Mouse (Mus musculus) spleen, adult 2 months (tissue): ENCODE measurements around the gene Syna. TPM values are rescaled to one million over a fixed set of nuclear protein-coding genes. Genes with fewer than 3 reads are reported as not detected.

ENCODE experiments used
- DNase-seq, 2 experiments: peaks; one replicate each; pipeline versions ENCODE4 v3.0.0 to v3.0.0-alpha.2; 2012 to 2021; ENCODE audit warnings: low spot score in 2 of 2, low read depth in 1 of 2
- H3K27ac ChIP-seq: fragments of 200-500 bp; 2 replicates; pipeline ENCODE4 v1.5.1; 2012; ENCODE audit warnings: low read length, inconsistent platforms; ENCODE audit not compliant: insufficient read depth
- H3K27me3 ChIP-seq: fragments of 200-500 bp; 2 replicates; pipeline ENCODE4 v1.6.1; 2012; ENCODE audit warnings: mild to moderate bottlenecking, moderate library complexity, low read length, inconsistent platforms; ENCODE audit not compliant: control insufficient read depth, insufficient read depth
- H3K36me3 ChIP-seq: fragments of 200-500 bp; 2 replicates; pipeline ENCODE4 v1.6.1; 2012; ENCODE audit warnings: mild to moderate bottlenecking, low read length, inconsistent platforms; ENCODE audit not compliant: control insufficient read depth, insufficient read depth
- H3K4me1 ChIP-seq: fragments of 200-500 bp; 2 replicates; pipeline ENCODE4 v1.6.1; 2011; ENCODE audit warnings: inconsistent platforms; ENCODE audit not compliant: control insufficient read depth, insufficient read depth, insufficient read length
- H3K4me3 ChIP-seq: fragments of 200-500 bp; 2 replicates; pipeline ENCODE4 v1.5.1; 2011; ENCODE audit warnings: mild to moderate bottlenecking, inconsistent platforms; ENCODE audit not compliant: insufficient read depth, insufficient read length; ENCODE audit errors: extremely low read depth
- CTCF ChIP-seq: fragments of 200-500 bp; IDR thresholded peaks from 2 replicates; pipeline ENCODE4 v1.5.1; 2011; ENCODE audit warnings: mild to moderate bottlenecking, inconsistent platforms; ENCODE audit not compliant: insufficient read depth, insufficient read length, insufficient replicate concordance; ENCODE audit errors: extremely low read depth
- POLR2A ChIP-seq: fragments of 200-500 bp; IDR thresholded peaks from 2 replicates; pipeline ENCODE4 v1.6.1; 2011; ENCODE audit warnings: low read depth, low read length, inconsistent platforms
- WGBS: fragments of 180-500 bp; shearing (Covaris S2); methylation state at CpG from one replicate; pipeline ENCODE4 v1.1.7; 2018; 5-methylcytosine and 5-hydroxymethylcytosine counted together
- polyA plus RNA-seq: library from polyadenylated mRNA; depleted of rRNA; stranded (reverse); fragments of >200 nt; gene quantifications from 2 replicates; pipeline ENCODE4 v1.2.3, GENCODE M21; 2012

Syna gene
- polyA plus RNA-seq, 1 experiment = not detected

- H3K27ac ChIP-seq = no peak overlapping the region
- H3K27me3 ChIP-seq = no peaks in the 10 kb centered on the region
- 86% methylated on average over 3 of the region's 3 CpGs for WGBS
- H3K4me1 ChIP-seq = peaks cover 12% of the 10 kb centered on the region; the same call in 1 of the 2 replicates
- H3K4me3 ChIP-seq = no peak overlapping the region
- DNase-seq = no peak
- H3K36me3 ChIP-seq = no peaks in the 10 kb centered on the region
- TF ChIP-seq CTCF = no peak
- TF ChIP-seq POLR2A = no peak
Observed at GRCm38 (mm10) chr5:134549640-134550168, 10.3 kb downstream of the Syna start.

- no peak overlapping the region for H3K27ac ChIP-seq
- no peak overlapping the region for H3K4me3 ChIP-seq
Observed at GRCm38 (mm10) chr5:134548306-134548705, 11.7 kb downstream of the Syna start.

GRCm38 (mm10) chr5:134546790-134547189 lies 13.2 kb downstream of the Syna start:
- peaks cover 7% of the 10 kb centered on the region; the same call in 1 of the 2 replicates for H3K4me1 ChIP-seq
- no peak overlapping the region for H3K27ac ChIP-seq
- DNase-seq = no peak
- no peak overlapping the region for H3K4me3 ChIP-seq
- no peaks in the 10 kb centered on the region for H3K27me3 ChIP-seq
- WGBS = 83% methylated on average over 7 of the region's 7 CpGs
- H3K36me3 ChIP-seq = no peaks in the 10 kb centered on the region
- TF ChIP-seq CTCF = no peak
- no peak for TF ChIP-seq POLR2A

More at GRCm38 (mm10) chr5:134548306-134548705, 11.7 kb downstream of the Syna start:
- no peaks in the 10 kb centered on the region for H3K27me3 ChIP-seq
- H3K4me1 ChIP-seq = peaks cover 12% of the 10 kb centered on the region; the same call in 1 of the 2 replicates
- no peak for TF ChIP-seq POLR2A
- no peak for TF ChIP-seq CTCF
- WGBS = 76% methylated on average over 5 of the region's 5 CpGs
- no peak for DNase-seq
- no peaks in the 10 kb centered on the region for H3K36me3 ChIP-seq

- no peak for TF ChIP-seq POLR2A
- TF ChIP-seq CTCF = no peak
- Histone ChIP-seq H3K4me1 (no peaks in the 10 kb centered on the region; the same call in 1 of the 2 replicates), H3K36me3 (no peaks in the 10 kb centered on the region), H3K27ac (no peak overlapping the region), H3K4me3 (no peak overlapping the region), H3K27me3 (no peaks in the 10 kb centered on the region)
- 79% methylated on average over 3 of the region's 3 CpGs for WGBS
- DNase-seq = no peak
Observed at GRCm38 (mm10) chr5:134545242-134545629, 14.7 kb downstream of the Syna start.

GRCm38 (mm10) chr5:134544516-134545241 lies 15.3 kb downstream of the Syna start:
- Histone ChIP-seq H3K36me3 (no peaks in the 10 kb centered on the region), H3K27ac (no peak overlapping the region), H3K4me1 (peaks cover 2% of the 10 kb centered on the region; the same call in 1 of the 2 replicates), H3K27me3 (no peaks in the 10 kb centered on the region), H3K4me3 (no peak overlapping the region)
- WGBS = 88% methylated on average over 19 of the region's 19 CpGs
- no peak for DNase-seq
- TF ChIP-seq CTCF (no peak), POLR2A (no peak)

DNA sequence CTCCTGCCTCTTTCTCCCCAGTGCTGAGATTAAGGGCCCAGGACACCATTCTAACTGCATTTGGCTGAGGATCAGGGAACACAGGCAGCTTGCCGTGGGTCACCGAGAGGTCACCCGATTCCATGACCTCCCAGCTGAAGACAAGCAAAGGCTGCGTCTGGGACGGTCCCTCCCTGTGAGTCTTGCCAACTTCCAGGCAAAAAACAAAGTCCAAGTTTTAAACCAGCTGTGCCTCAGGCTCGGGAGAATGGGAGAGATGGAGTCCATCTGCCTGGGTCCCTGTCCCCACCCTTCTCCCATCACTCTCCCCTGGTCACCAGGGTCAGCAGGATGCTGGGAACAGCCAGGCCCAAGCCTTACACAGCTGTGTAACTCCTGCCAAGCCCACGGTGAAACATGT lies 18.3 kb downstream of the Syna start:
- H3K36me3 ChIP-seq = no peaks in the 10 kb centered on the region
- 86% methylated on average over 7 of the region's 7 CpGs for WGBS
- H3K4me1 ChIP-seq = peaks cover 2% of the 10 kb centered on the region; the same call in 1 of the 2 replicates
- H3K4me3 ChIP-seq = no peak overlapping the region
- TF ChIP-seq POLR2A = no peak
- no peak for TF ChIP-seq CTCF
- DNase-seq = no peak
- no peak overlapping the region for H3K27ac ChIP-seq
- no peaks in the 10 kb centered on the region for H3K27me3 ChIP-seq

- Histone ChIP-seq H3K4me3 (no peak overlapping the region), H3K27me3 (no peaks in the 10 kb centered on the region), H3K27ac (no peak overlapping the region), H3K36me3 (no peaks in the 10 kb centered on the region), H3K4me1 (peaks cover 2% of the 10 kb centered on the region; the same call in 1 of the 2 replicates)
- WGBS = 92% methylated on average over 6 of the region's 6 CpGs
- no peak for DNase-seq
- TF ChIP-seq CTCF (no peak), POLR2A (no peak)
Observed at GRCm38 (mm10) chr5:134540881-134541280, 19.1 kb downstream of the Syna start.
